Comparison of ENCODE assay signal across 22 mouse cellular contexts in genomic region chr10:14050586-14050985, GRCm38 (mm10).
"Had no signal": no experiment of that assay in that cellular context is flagged by ENCODE, and none has a peak within 500 bp of the region (broad histone marks: within the 10 kb centered on the region; RNA-seq: fewer than 3 reads in every experiment).

No protein-coding gene starts in this region.

- H3K27ac ChIP-seq: kidney, postnatal 0 days; limb, embryonic 12.5 days; limb, embryonic 15.5 days; liver, embryonic 14.5 days; macrophage; midbrain, embryonic 10.5 days; midbrain, embryonic 15.5 days; neural tube, embryonic 12.5 days; neural tube, embryonic 15.5 days; stomach, postnatal 0 days had no signal

- H3K9ac ChIP-seq: limb, embryonic 12.5 days; limb, embryonic 15.5 days; liver, embryonic 14.5 days; liver, postnatal 0 days; lung, embryonic 14.5 days; midbrain, embryonic 15.5 days; neural tube, embryonic 12.5 days; neural tube, embryonic 15.5 days had no signal

- ATAC-seq: liver, postnatal 0 days; lung, postnatal 0 days; midbrain, embryonic 15.5 days had no signal

- H3K4me3 ChIP-seq: limb, embryonic 12.5 days; limb, embryonic 15.5 days; megakaryocyte, embryonic 14.5 days; midbrain, embryonic 10.5 days; midbrain, embryonic 15.5 days; myocyte; neural tube, embryonic 12.5 days; neural tube, embryonic 15.5 days had no signal

- H3K4me2 ChIP-seq: limb, embryonic 12.5 days; limb, embryonic 15.5 days; liver, embryonic 11.5 days; lung, embryonic 14.5 days; midbrain, embryonic 15.5 days; neural tube, embryonic 12.5 days; neural tube, embryonic 15.5 days had no signal

- H3K36me3 ChIP-seq: limb, embryonic 12.5 days; limb, embryonic 15.5 days; midbrain, embryonic 10.5 days; midbrain, embryonic 15.5 days; neural tube, embryonic 12.5 days; neural tube, embryonic 15.5 days had no signal

- DNase-seq: kidney, postnatal 25 days; left cerebral cortex, postnatal 4 days; liver, postnatal 0 days; lung, embryonic 14.5 days; right cerebral cortex, adult 18-20 months; right cerebral cortex, postnatal 14 days; right cerebral cortex, postnatal 4 days; thymus, postnatal 25 days had no signal

- H3K27me3 ChIP-seq: limb, embryonic 15.5 days; megakaryocyte, embryonic 14.5 days; midbrain, embryonic 15.5 days; neural tube, embryonic 12.5 days; neural tube, embryonic 15.5 days had no signal

- H3K9me3 ChIP-seq: limb, embryonic 12.5 days; limb, embryonic 15.5 days; megakaryocyte, embryonic 14.5 days; midbrain, embryonic 10.5 days; midbrain, embryonic 15.5 days; neural tube, embryonic 12.5 days; neural tube, embryonic 15.5 days had no signal
